Mouse (Mus musculus) heart, embryonic 16.5 days (tissue): Measurements from ENCODE around the gene Klk1b22. TPM values are rescaled to one million over a fixed set of nuclear protein-coding genes. Genes with fewer than 3 reads are reported as not detected.
"Not testable (repeated sequence)": the region's sequence is repeated elsewhere in the genome, so short reads cannot be mapped to it uniquely, and the experiment has no call there.

Experiments
- ATAC-seq: fragments of 200-750 bp; cut with Nextera tagmentation; replicated peaks from 2 replicates; pipeline ENCODE4 v1.8.0; 2017; ENCODE audit warnings: moderate number of reproducible peaks; ENCODE audit not compliant: insufficient read depth, low FRiP score; ENCODE audit errors: extremely low read depth
- H3K27ac ChIP-seq: fragments of 300-500 bp; sonication (generic); 2 replicates; pipeline ENCODE4 v1.5.1; 2014; ENCODE audit warnings: mild to moderate bottlenecking, low read length, control low read depth, moderate library complexity
- H3K27me3 ChIP-seq: fragments of 300-500 bp; sonication (generic); 2 replicates; pipeline ENCODE4 v1.6.1; 2014; ENCODE audit warnings: low read length, mixed read lengths; ENCODE audit not compliant: control insufficient read depth, insufficient read depth
- H3K36me3 ChIP-seq: fragments of 300-500 bp; sonication (generic); 2 replicates; pipeline ENCODE4 v1.6.1; 2014; ENCODE audit not compliant: control insufficient read depth, insufficient read depth
- H3K4me1 ChIP-seq: fragments of 300-500 bp; sonication (generic); 2 replicates; pipeline ENCODE4 v1.6.1; 2014; ENCODE audit warnings: low read length, mixed read lengths; ENCODE audit not compliant: control insufficient read depth, insufficient read depth
- H3K4me2 ChIP-seq: fragments of 300-500 bp; sonication (generic); 2 replicates; pipeline ENCODE4 v1.6.1; 2014; ENCODE audit warnings: low read depth, mild to moderate bottlenecking, control low read depth, low read length
- H3K4me3 ChIP-seq: fragments of 300-500 bp; sonication (generic); 2 replicates; pipeline ENCODE4 v1.5.1; 2014; ENCODE audit warnings: mild to moderate bottlenecking, control low read depth, low read length
- H3K9ac ChIP-seq: fragments of 300-500 bp; sonication (generic); 2 replicates; pipeline ENCODE4 v1.6.1; 2014; ENCODE audit warnings: low read length, control low read depth
- H3K9me3 ChIP-seq: fragments of 300-500 bp; sonication (generic); replicated peaks from 2 replicates; pipeline ENCODE4 v1.6.1; 2016; ENCODE audit warnings: low read length; ENCODE audit not compliant: control insufficient read depth
- WGBS: fragments of 180-500 bp; shearing (Covaris S2); extraction: QIAGEN DNeasy Blood & Tissue Kit; methylation state at CpG from one replicate; pipeline ENCODE4 v1.1.7; 2014; 5-methylcytosine and 5-hydroxymethylcytosine counted together
- polyA plus RNA-seq: library from polyadenylated mRNA; unstranded; fragments of >200 nt; fragmentation: Nextera tagmentation; extraction: Ambion mirVana; gene quantifications from 2 replicates; pipeline ENCODE4 v1.2.1, GENCODE M21; 2015

Gene Klk1b22
- polyA plus RNA-seq: not detected in 2 replicates

DNA sequence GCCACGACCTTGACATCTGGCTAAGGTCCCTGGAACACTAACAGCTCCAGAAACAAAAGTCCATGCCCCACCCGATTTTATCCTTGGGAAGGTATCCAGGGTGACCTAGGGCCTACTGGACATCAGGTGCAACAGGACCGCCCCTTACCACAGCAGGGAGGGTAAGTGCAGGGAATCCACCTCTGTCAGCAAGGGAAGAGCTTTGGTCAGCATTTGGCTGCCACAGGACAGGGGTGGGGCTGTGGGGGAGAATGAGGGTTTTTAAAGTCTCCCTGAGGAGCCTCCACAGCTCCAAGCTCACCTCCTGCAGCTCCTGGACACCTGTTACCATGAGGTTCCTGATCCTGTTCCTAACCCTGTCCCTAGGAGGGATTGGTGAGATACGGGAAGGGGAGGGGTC, at the start of gene Klk1b22:
Klk1b22 (plus strand) TSS at position 301 of the 400 bp plus-strand sequence.
- no peaks in the 10 kb centered on the region for H3K4me1 ChIP-seq
- H3K4me3 ChIP-seq: no peak within 1 kb of the TSS
- 52% methylated on average over 3 of the region's 4 CpGs for WGBS
- no peaks in the 10 kb centered on the region for H3K36me3 ChIP-seq
- no peaks in the 10 kb centered on the region for H3K9me3 ChIP-seq
- no peaks in the 10 kb centered on the region for H3K27me3 ChIP-seq
- H3K9ac ChIP-seq: no peak within 1 kb of the TSS
- no peak within 1 kb of the TSS for H3K27ac ChIP-seq
- H3K4me2 ChIP-seq: no peak within 1 kb of the TSS
- no peak for ATAC-seq

DNA sequence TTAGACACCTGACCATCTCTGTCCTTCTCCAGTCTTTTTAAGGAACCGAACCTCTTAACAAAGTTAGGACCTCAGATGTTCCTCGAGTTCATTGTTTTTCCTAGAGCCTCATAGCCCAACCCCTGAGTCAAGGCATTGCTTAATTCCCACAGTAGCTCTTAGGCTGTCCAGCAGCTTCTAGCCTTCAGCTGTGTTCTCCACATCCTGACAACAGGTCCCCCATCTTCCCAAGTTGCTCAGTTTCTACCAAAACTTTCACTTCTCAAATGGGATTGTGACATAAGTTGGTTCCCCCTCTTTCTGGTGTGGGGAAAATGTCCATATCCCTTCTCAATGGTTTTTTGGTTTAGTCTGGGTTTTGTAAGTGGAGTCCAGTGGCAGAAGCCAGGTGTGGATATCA, 40.4 kb upstream of the Klk1b22 start:
- no peak overlapping the region for H3K4me3 ChIP-seq
- H3K27me3 ChIP-seq: no peaks in the 10 kb centered on the region
- no peak overlapping the region for H3K9ac ChIP-seq
- no peak overlapping the region for H3K27ac ChIP-seq
- no peak for ATAC-seq
- H3K4me1 ChIP-seq: no peaks in the 10 kb centered on the region
- WGBS: 63% methylated on average over 2 of the region's 2 CpGs
- H3K9me3 ChIP-seq: peaks cover 2% of the 10 kb centered on the region; the same call in 1 of the 2 replicates
- H3K36me3 ChIP-seq: no peaks in the 10 kb centered on the region
- no peak overlapping the region for H3K4me2 ChIP-seq

GRCm38 (mm10) chr7:44077703-44078102, 34.8 kb upstream of the Klk1b22 start:
- no peaks in the 10 kb centered on the region for H3K4me1 ChIP-seq
- no peaks in the 10 kb centered on the region for H3K36me3 ChIP-seq
- no peak for ATAC-seq
- no peak overlapping the region for H3K4me2 ChIP-seq
- H3K9me3 ChIP-seq: no peaks in the 10 kb centered on the region; the same call in 1 of the 2 replicates
- no peaks in the 10 kb centered on the region for H3K27me3 ChIP-seq
- WGBS: 69% methylated on average over 1 of the region's 1 CpGs
- no peak overlapping the region for H3K9ac ChIP-seq
- no peak overlapping the region for H3K27ac ChIP-seq
- no peak overlapping the region for H3K4me3 ChIP-seq

- no peaks in the 10 kb centered on the region for H3K4me1 ChIP-seq
- H3K36me3 ChIP-seq: no peaks in the 10 kb centered on the region
- WGBS: 63% methylated on average over 1 of the region's 1 CpGs
- no peak overlapping the region for H3K9ac ChIP-seq
- H3K9me3 ChIP-seq: no peaks in the 10 kb centered on the region
- H3K27me3 ChIP-seq: no peaks in the 10 kb centered on the region
- H3K4me2 ChIP-seq: no peak overlapping the region
- no peak overlapping the region for H3K27ac ChIP-seq
- no peak for ATAC-seq
- H3K4me3 ChIP-seq: no peak overlapping the region
These were observed 16.4 kb upstream of the Klk1b22 start for GRCm38 (mm10) chr7:44096111-44096510.

DNA sequence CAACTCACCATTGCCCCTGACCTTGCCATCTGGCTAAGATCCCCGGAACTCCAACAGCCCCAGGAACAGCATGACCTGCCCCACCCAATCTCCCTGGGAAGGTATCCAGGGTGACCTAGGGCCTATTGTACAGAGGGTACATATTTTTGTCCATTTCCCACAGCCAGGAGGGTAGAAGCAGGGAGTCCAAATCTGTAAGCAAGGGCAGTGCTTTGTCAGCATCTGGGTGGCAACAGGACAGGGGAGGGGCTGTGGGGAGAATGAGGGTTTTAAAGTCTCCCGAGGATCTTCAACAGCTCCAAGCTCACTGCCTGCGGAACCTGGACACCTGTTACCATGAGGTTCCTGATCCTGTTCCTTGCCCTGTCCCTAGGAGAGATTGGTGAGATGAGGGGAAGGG, 10.4 kb upstream of the Klk1b22 start, which contains the start of gene Klk1b21:
Klk1b21 (plus strand) TSS at position 301 of the 400 bp plus-strand sequence.
- H3K4me3 ChIP-seq, H3K4me2 ChIP-seq, H3K4me1 ChIP-seq, ATAC-seq, H3K9me3 ChIP-seq, H3K27ac ChIP-seq, H3K36me3 ChIP-seq, H3K27me3 ChIP-seq, H3K9ac ChIP-seq: not testable (repeated sequence)
- WGBS: 64% methylated on average over 3 of the region's 3 CpGs

DNA sequence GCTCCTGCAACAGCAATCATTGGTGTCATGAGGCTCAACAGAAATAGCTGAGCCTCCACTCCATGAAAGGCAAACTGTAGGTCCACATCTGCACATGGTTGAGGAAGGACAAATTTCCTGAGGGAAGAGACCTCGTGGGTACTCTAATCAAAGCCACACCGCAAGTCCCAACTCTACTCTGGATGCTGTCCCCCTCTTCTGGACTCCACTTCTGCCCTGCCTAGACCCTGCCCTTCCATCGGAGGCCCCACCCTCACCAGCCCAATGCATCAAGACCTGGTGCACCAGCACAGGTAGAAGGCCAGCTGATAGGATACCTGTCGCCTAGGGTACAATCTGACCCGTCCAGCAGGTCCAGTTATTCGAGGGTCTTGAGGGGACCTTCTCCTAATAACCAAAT, 11.0 kb downstream of the Klk1b22 start:
- Histone ChIP-seq H3K4me3 (no peak overlapping the region), H3K27ac (no peak overlapping the region), H3K9me3 (no peaks in the 10 kb centered on the region), H3K27me3 (no peaks in the 10 kb centered on the region), H3K9ac (no peak overlapping the region), H3K4me1 (no peaks in the 10 kb centered on the region), H3K4me2 (no peak overlapping the region), H3K36me3 (no peaks in the 10 kb centered on the region)
- 83% methylated on average over 6 of the region's 6 CpGs for WGBS
- ATAC-seq: no peak; the same call in 1 of the 2 replicates

GRCm38 (mm10) chr7:44136467-44136866, 24.0 kb downstream of the Klk1b22 start, which contains the start of gene Klk1b16:
TSS of gene Klk1b16 (plus strand) at chr7:44136767.
- 80% methylated on average over 3 of the region's 3 CpGs for WGBS

More at GRCm38 (mm10) chr7:44136467-44136866, 24.0 kb downstream of the Klk1b22 start, which contains the start of gene Klk1b16:
- Histone ChIP-seq H3K9me3 (no peaks in the 10 kb centered on the region), H3K4me2 (no peak within 1 kb of the TSS), H3K27ac (no peak within 1 kb of the TSS), H3K9ac (no peak within 1 kb of the TSS), H3K4me3 (no peak within 1 kb of the TSS), H3K27me3 (no peaks in the 10 kb centered on the region), H3K4me1 (no peaks in the 10 kb centered on the region), H3K36me3 (no peaks in the 10 kb centered on the region)
- no peak for ATAC-seq

Other genes with a start within 250 kb of the Klk1b22 start
- gene Klk4, start 231.5 kb upstream of the Klk1b22 start, polyA plus RNA-seq: 0.11 and 0.15 TPM in 2 replicates
- gene Klk15, start 178.9 kb upstream of the Klk1b22 start, polyA plus RNA-seq: not detected in 2 replicates
- not detected in 2 replicates for gene Klk1b8, start 162.0 kb upstream of the Klk1b22 start, polyA plus RNA-seq
- gene Klk1b1, start 145.9 kb upstream of the Klk1b22 start, polyA plus RNA-seq: 0.28 TPM in 1 of 2 replicates, not detected in the other
- not detected in 2 replicates for gene Klk1b9, start 136.6 kb upstream of the Klk1b22 start, polyA plus RNA-seq
- gene Klk1b11, start 116.8 kb upstream of the Klk1b22 start, polyA plus RNA-seq: 0.17 TPM in 1 of 2 replicates, not detected in the other
- 0.13 TPM in 1 of 2 replicates, not detected in the other for gene Klk1b26, start 100.5 kb upstream of the Klk1b22 start, polyA plus RNA-seq
- gene Klk1b27, start 60.4 kb upstream of the Klk1b22 start, polyA plus RNA-seq: not detected in 2 replicates
- gene Klk1b21, start 10.3 kb upstream of the Klk1b22 start, polyA plus RNA-seq: not detected in 2 replicates
- gene Klk1b16, start 24.1 kb downstream of the Klk1b22 start, polyA plus RNA-seq: not detected in 2 replicates
- gene Klk1b24, start 75.6 kb downstream of the Klk1b22 start, polyA plus RNA-seq: not detected in 2 replicates
- not detected in 2 replicates for gene Klk1b3, start 85.5 kb downstream of the Klk1b22 start, polyA plus RNA-seq
- gene Klk1b4, start 94.8 kb downstream of the Klk1b22 start, polyA plus RNA-seq: not detected in 2 replicates
- gene Klk1b5, start 103.3 kb downstream of the Klk1b22 start, polyA plus RNA-seq: not detected in 2 replicates
- 0.25 TPM in 1 of 2 replicates, not detected in the other for gene Klk1, start 112.7 kb downstream of the Klk1b22 start, polyA plus RNA-seq
- gene Gm36864, start 123.5 kb downstream of the Klk1b22 start, polyA plus RNA-seq: not detected in 2 replicates
- 0.95 and 1.2 TPM in 2 replicates for gene 1700028J19Rik, start 134.0 kb downstream of the Klk1b22 start, polyA plus RNA-seq
- gene 2410002F23Rik, start 134.0 kb downstream of the Klk1b22 start, polyA plus RNA-seq: 73.1 and 78.4 TPM in 2 replicates
- gene Acp4, start 144.7 kb downstream of the Klk1b22 start, polyA plus RNA-seq: not detected in 2 replicates
- not detected in 2 replicates for gene Gm15517, start 148.8 kb downstream of the Klk1b22 start, polyA plus RNA-seq
- gene Clec11a, start 194.2 kb downstream of the Klk1b22 start, polyA plus RNA-seq: 1.4 and 1.8 TPM in 2 replicates
- gene Shank1, start 197.6 kb downstream of the Klk1b22 start, polyA plus RNA-seq: 0.55 and 0.66 TPM in 2 replicates